Mouse (Mus musculus) lung, embryonic 14.5 days (tissue): Measurements from ENCODE around the gene Tmtc3. TPM values are rescaled to one million over a fixed set of nuclear protein-coding genes. Genes with fewer than 3 reads are reported as not detected.
"Not testable (repeated sequence)": the region's sequence is repeated elsewhere in the genome, so short reads cannot be mapped to it uniquely, and the experiment has no call there.

Source experiments
- ATAC-seq: fragments of 200-750 bp; cut with Nextera tagmentation; 2 replicates; pipeline ENCODE4 v1.8.0; 2017; ENCODE audit warnings: mild to moderate bottlenecking, moderate TSS enrichment, moderate library complexity; ENCODE audit not compliant: insufficient read depth
- DNase-seq: peaks from one replicate; pipeline ENCODE4 v3.0.0-alpha.2; 2015
- H3K27ac ChIP-seq: fragments of 300-500 bp; sonication (generic); 2 replicates; pipeline ENCODE4 v1.5.1; 2014; ENCODE audit warnings: low read depth, mild to moderate bottlenecking, moderate library complexity
- H3K27me3 ChIP-seq: fragments of 300-500 bp; sonication (generic); 2 replicates; pipeline ENCODE4 v1.6.1; 2014; ENCODE audit warnings: low read length, control low read depth; ENCODE audit not compliant: insufficient read depth
- H3K36me3 ChIP-seq: fragments of 300-500 bp; sonication (generic); 2 replicates; pipeline ENCODE4 v1.6.1; 2014; ENCODE audit warnings: control low read depth; ENCODE audit not compliant: insufficient read depth
- H3K4me1 ChIP-seq: fragments of 300-500 bp; sonication (generic); 2 replicates; pipeline ENCODE4 v1.6.1; 2014; ENCODE audit warnings: antibody characterized with exemption, control low read depth; ENCODE audit not compliant: insufficient read depth
- H3K4me2 ChIP-seq: fragments of 300-500 bp; sonication (generic); 2 replicates; pipeline ENCODE4 v1.6.1; 2014; ENCODE audit warnings: mild to moderate bottlenecking
- H3K4me3 ChIP-seq: fragments of 300-500 bp; sonication (generic); 2 replicates; pipeline ENCODE4 v1.5.1; 2014; ENCODE audit warnings: low read depth, low read length
- H3K9ac ChIP-seq: fragments of 300-500 bp; sonication (generic); 2 replicates; pipeline ENCODE4 v1.6.1; 2014
- H3K9me3 ChIP-seq: fragments of 300-500 bp; sonication (generic); 2 replicates; pipeline ENCODE4 v1.6.1; 2016; ENCODE audit warnings: low read depth, low read length, control low read depth
- CTCF ChIP-seq: IDR thresholded peaks from 2 replicates; pipeline ENCODE4 v1.5.1; 2016; ENCODE audit warnings: antibody characterized with exemption, low read depth
- WGBS: fragments of 180-500 bp; shearing (Covaris S2); extraction: QIAGEN DNeasy Blood & Tissue Kit; methylation state at CpG from one replicate; pipeline ENCODE4 v1.1.7; 2014; 5-methylcytosine and 5-hydroxymethylcytosine counted together
- polyA plus RNA-seq: library from polyadenylated mRNA; unstranded; fragments of >200 nt; fragmentation: Nextera tagmentation; extraction: Ambion mirVana; gene quantifications from 2 replicates; pipeline ENCODE4 v1.2.1, GENCODE M21; 2014

Gene Tmtc3
- polyA plus RNA-seq, 1 experiment from 2014 or later: 35.5 TPM

DNA sequence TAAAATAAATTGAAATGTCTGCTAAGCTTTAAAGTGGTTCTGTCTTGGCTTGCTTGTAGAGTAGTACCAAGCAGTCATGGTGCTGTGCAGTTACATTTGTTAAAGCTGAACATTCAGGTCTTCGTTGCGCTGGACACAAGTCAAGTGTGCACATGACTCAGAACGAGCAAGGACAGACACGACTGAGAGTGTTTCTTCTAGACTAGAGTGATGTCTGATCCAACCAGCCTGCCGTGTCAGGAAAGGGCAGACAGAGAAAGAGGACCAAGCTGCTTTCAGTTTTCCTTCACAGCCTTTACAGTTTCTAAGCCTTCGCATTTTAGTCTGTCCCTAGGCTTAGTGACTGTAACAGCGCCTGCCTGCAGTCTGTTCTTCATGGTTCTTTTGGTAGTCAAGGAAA, 4.8 kb upstream of the Tmtc3 start:
- DNase-seq (peak; percentile 26), ATAC-seq (no peak)
- H3K27ac ChIP-seq: no peak overlapping the region
- H3K27me3 ChIP-seq: no peaks in the 10 kb centered on the region
- WGBS: 72% methylated on average over 7 of the region's 7 CpGs
- no peaks in the 10 kb centered on the region for H3K9me3 ChIP-seq
- TF ChIP-seq CTCF: no peak
- no peak overlapping the region for H3K4me3 ChIP-seq
- H3K4me1 ChIP-seq: 0 out of 2 replicates have a peak, but pooled peaks cover 5% of the 10 kb centered on the region
- H3K4me2 ChIP-seq: no peak overlapping the region
- no peak overlapping the region for H3K9ac ChIP-seq
- peaks cover 10% of the 10 kb centered on the region for H3K36me3 ChIP-seq

DNA sequence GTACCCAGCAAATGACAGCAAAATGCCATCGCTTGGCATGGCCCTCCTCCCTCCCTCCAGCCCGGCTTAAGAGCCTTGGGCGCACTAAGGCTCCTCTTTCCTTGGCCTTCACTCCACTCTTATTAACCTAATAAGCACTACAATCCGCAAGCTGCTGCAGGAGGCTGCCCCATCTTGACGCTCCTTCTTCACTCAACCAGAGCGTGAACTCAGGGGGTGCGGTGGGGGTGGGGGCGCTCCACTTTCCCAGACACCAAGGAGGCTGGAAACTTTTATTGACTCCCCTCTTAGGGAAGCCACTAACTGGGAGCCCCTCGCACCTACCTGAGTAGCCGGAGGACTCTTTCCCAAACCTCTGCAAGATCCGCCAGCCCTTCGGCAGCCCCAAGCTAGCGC, 451 bp downstream of the Tmtc3 start:
- Histone ChIP-seq H3K9ac (peak overlapping the region; percentile 83), H3K4me3 (peak overlapping the region; percentile 76), H3K36me3 (no peaks in the 10 kb centered on the region), H3K27ac (peak overlapping the region; percentile 75; the same call in 1 of the 2 replicates), H3K9me3 (no peaks in the 10 kb centered on the region), H3K27me3 (no peaks in the 10 kb centered on the region), H3K4me1 (0 out of 2 replicates have a peak, but pooled peaks cover 5% of the 10 kb centered on the region), H3K4me2 (peak overlapping the region; percentile 88)
- WGBS: 0% methylated on average over 13 of the region's 13 CpGs
- DNase-seq: peak; percentile 38
- TF ChIP-seq CTCF: no peak
- ATAC-seq: no peak; the same call in 1 of the 2 replicates

DNA sequence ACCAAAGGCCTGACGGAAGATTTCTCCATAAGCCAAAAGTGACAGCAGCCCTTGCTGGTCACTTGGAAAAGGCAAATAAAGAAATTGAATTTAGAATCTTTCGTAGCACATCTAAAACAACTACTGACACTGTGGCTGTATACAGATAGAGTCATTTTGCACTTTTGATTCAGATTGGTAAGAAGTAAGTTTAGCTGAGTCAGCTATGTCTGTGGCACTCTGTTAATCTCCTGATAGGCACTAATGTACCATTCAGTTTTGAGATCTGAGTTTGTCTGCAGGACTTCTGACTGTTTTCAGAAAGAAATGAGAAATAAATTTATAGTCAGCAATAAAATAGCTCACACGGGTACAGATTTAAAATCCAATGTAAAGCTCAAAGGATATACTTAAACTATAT, 7.6 kb downstream of the Tmtc3 start:
- ATAC-seq: no peak
- Histone ChIP-seq H3K27ac (no peak overlapping the region), H3K27me3 (no peaks in the 10 kb centered on the region), H3K36me3 (peaks cover 15% of the 10 kb centered on the region), H3K4me2 (no peak overlapping the region), H3K4me1 (no peaks in the 10 kb centered on the region), H3K9ac (no peak overlapping the region), H3K4me3 (no peak overlapping the region), H3K9me3 (no peaks in the 10 kb centered on the region)
- WGBS: 94% methylated on average over 3 of the region's 3 CpGs
- no peak for DNase-seq
- no peak for TF ChIP-seq CTCF

DNA sequence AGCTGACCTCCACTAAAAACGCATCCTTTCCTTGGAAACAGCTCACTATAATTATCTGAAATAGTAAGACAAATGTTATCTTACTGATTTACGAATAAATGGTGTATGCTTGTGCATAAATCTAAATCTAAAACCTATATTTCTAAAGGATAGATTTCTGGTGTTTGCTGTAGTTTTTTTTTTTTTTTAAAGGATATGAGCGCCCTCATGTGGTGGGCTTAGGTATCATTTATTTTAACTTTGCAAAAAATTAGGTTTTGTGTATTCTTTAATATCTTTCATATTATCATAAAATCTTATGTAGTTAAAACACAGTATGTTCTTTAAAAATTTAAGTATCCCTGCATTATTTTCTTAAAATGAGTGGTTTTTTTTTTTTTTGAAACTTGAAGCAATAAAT, 12.1 kb downstream of the Tmtc3 start:
- no peak overlapping the region for H3K27ac ChIP-seq
- H3K9me3 ChIP-seq: no peaks in the 10 kb centered on the region
- no peak overlapping the region for H3K9ac ChIP-seq
- H3K4me1 ChIP-seq: no peaks in the 10 kb centered on the region
- peak; percentile 51 for TF ChIP-seq CTCF
- no peak overlapping the region for H3K4me2 ChIP-seq
- WGBS: 42% methylated on average over 3 of the region's 3 CpGs
- DNase-seq (peak; percentile 49), ATAC-seq (no peak)
- H3K4me3 ChIP-seq: no peak overlapping the region
- no peaks in the 10 kb centered on the region for H3K27me3 ChIP-seq
- H3K36me3 ChIP-seq: peaks cover 33% of the 10 kb centered on the region

DNA sequence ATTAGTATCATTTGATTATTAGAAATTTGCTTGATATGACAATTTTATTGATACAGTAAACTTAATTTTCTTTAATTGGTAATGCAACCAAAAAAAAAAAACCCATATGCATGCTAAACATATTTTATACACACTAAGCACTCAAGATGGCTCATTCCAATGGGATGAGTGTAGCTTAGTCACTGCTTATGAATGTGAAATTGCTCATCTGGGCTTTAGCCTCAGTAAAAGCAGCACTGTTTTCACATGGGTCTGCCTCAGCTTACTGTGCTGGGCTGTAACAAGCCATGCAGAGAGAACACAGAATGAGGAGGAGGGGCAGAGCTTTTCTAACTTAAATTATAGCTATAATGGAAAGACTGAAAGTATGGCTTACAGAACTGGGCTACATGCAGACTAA, 26.6 kb downstream of the Tmtc3 start:
- Histone ChIP-seq H3K27ac (no peak overlapping the region), H3K27me3 (no peaks in the 10 kb centered on the region), H3K4me3 (no peak overlapping the region), H3K9me3 (no peaks in the 10 kb centered on the region), H3K4me2 (no peak overlapping the region), H3K9ac (no peak overlapping the region), H3K36me3 (peaks cover 46% of the 10 kb centered on the region), H3K4me1 (no peaks in the 10 kb centered on the region)
- no peak for DNase-seq
- no peak for ATAC-seq
- no peak for TF ChIP-seq CTCF

DNA sequence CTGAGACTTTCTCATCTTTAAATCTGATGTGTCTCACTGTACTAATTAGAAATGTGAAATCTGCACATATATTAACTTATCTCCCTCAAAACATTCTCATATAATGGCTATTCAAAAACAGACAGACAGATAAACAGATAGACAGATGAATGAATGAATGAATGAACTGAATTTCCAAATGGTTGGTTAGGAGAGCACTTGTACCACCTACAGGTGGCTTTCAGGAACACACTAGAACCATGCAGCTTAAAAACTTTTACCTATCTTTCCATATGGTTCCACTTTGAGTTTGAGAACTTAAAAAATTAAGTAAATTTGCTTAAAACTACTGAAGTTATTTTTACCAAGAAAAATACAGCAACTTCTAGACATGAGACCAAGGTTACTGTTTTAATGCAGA, 37.8 kb downstream of the Tmtc3 start:
- Histone ChIP-seq H3K27me3 (no peaks in the 10 kb centered on the region), H3K36me3 (peaks cover 23% of the 10 kb centered on the region), H3K4me2 (no peak overlapping the region), H3K4me3 (no peak overlapping the region), H3K27ac (no peak overlapping the region), H3K4me1 (no peaks in the 10 kb centered on the region), H3K9me3 (no peaks in the 10 kb centered on the region), H3K9ac (no peak overlapping the region)
- no peak for ATAC-seq
- TF ChIP-seq CTCF: no peak
- DNase-seq: peak; percentile 9

DNA sequence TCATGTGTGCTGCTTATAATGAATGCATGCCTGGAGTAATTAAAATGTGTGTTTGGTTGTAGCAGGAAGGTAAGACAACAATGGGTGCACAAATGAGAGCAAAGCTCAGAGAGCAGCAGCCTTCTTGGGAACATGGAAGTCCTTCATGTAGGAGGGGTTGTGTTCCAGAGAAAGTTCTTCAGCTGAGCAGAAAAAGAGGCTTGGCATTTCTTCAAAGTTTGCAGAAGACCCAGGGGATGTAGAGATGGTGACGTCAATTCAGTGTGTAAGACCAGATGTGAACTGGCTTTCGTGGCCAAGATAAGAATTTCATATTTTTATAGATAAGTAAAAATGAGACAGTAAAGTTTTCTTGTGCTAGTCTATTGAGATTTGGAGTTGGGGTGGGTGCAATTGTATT, 59.6 kb downstream of the Tmtc3 start:
- ATAC-seq (no peak), DNase-seq (no peak)
- Histone ChIP-seq H3K4me2 (no peak overlapping the region), H3K4me3 (no peak overlapping the region), H3K27ac (no peak overlapping the region), H3K36me3 (no peaks in the 10 kb centered on the region), H3K9ac (no peak overlapping the region), H3K9me3 (no peaks in the 10 kb centered on the region), H3K27me3 (no peaks in the 10 kb centered on the region), H3K4me1 (no peaks in the 10 kb centered on the region)
- WGBS: 59% methylated on average over 2 of the region's 2 CpGs
- TF ChIP-seq CTCF: no peak

DNA sequence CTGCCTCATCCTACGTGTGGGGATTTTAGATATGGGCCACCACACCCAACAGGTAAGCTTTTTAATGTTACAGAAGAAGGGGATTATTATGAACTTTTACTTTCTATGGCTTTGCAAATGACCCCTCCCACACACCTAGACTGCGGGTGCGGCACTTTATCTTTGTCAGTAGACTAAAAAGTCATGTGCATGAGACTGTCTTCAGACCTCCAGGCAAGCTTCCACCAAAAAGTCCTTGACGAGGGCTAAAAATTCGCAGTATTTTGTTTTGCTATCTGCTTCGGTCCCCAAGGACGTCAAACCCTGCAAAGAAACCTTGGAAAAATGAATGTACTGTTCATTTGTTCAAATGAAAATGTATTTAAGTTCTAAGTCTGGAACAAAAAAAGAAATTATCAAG, 71.6 kb downstream of the Tmtc3 start:
- DNase-seq (no peak), ATAC-seq (no peak)
- Histone ChIP-seq H3K9me3 (no peaks in the 10 kb centered on the region), H3K27me3 (no peaks in the 10 kb centered on the region), H3K4me2 (no peak overlapping the region), H3K4me3 (no peak overlapping the region), H3K9ac (no peak overlapping the region), H3K27ac (no peak overlapping the region), H3K4me1 (no peaks in the 10 kb centered on the region), H3K36me3 (no peaks in the 10 kb centered on the region)
- WGBS: 82% methylated on average over 7 of the region's 7 CpGs
- TF ChIP-seq CTCF: no peak

DNA sequence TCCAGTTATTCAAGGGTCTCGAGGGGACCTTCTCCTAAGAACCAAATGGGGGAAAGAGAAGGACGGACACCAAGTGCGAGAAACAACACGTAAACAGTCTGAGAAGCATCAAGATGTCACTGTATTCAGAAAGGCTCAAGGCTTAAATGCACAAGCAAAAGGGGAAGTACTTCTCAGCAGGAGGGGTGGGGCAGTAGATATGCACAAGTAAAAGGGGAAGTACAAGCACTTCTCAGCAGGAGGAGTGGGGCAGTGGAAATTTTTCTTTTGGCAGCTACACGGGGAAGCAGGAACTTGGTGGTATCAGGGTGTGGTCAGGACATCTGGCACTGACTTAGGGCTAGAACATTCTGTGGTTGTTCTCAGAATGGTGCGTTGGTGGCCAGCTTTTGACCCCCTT, 84.8 kb downstream of the Tmtc3 start:
- not testable (repeated sequence) for DNase-seq, H3K9me3 ChIP-seq, H3K9ac ChIP-seq, H3K4me3 ChIP-seq, H3K4me2 ChIP-seq, H3K36me3 ChIP-seq, H3K27ac ChIP-seq, H3K27me3 ChIP-seq, H3K4me1 ChIP-seq, ATAC-seq
- WGBS: 89% methylated on average over 6 of the region's 6 CpGs
